Mouse (Mus musculus) stomach, postnatal 0 days (tissue): ENCODE results near the gene Fam172a.

Experiments used
- CTCF ChIP-seq: IDR thresholded peaks from 2 replicates; pipeline ENCODE4 v1.5.1; 2016; ENCODE audit warnings: antibody characterized with exemption, low read depth, mild to moderate bottlenecking, moderate library complexity
- EP300 ChIP-seq: optimal IDR thresholded peaks from 2 replicates; pipeline ENCODE3; 2016; ENCODE audit warnings: antibody characterized with exemption

GRCm38 (mm10) chr13:77957611-77958010 lies 255.8 kb downstream of the Fam172a start:
- TF ChIP-seq CTCF (no peak), EP300 (no peak)
